Comparison of ENCODE assay signal across 27 mouse cellular contexts in the genomic region with DNA sequence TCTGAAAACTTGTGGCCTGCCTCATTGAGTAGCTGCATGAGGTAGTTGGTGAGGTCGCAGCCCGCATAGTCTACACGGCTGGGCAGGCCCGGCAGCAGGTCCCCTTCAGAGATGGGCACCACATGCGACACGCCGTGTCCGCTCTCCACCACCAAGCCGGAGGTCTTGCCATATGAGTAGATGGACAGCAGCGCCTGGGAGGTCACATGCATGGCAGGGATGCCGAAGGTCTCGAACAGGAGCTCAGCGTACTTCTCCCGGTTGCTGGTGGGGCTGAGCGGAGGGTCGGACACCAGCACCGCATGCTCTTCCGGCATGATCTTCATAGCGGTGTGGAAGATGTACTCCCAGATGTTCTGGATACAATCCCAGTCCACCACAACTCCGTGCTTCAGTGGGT. TPM values are rescaled to one million over a fixed set of nuclear protein-coding genes. Genes with fewer than 3 reads are reported as not detected.
"Had no signal": no experiment of that assay in that cellular context is flagged by ENCODE, and none has a peak within 500 bp of the region (broad histone marks: within the 10 kb centered on the region; RNA-seq: fewer than 3 reads in every experiment).

No protein-coding gene starts in this region.

- DNase-seq: lung, adult 18-20 months; lung, embryonic 14.5 days; lung, postnatal 10 days; right cerebral cortex, postnatal 25 days; right cerebral cortex, postnatal 4 days; spleen, adult 18-20 months; thymus, adult 18-20 months; thymus, postnatal 14 days; thymus, postnatal 36 days had no signal

- H3K27me3 ChIP-seq: midbrain, embryonic 13.5 days; midbrain, embryonic 15.5 days; neural tube, embryonic 12.5 days had no signal

- H3K4me1 ChIP-seq: midbrain, embryonic 13.5 days; midbrain, embryonic 15.5 days; neural tube, embryonic 12.5 days had no signal

- H3K9me3 ChIP-seq: megakaryocyte, embryonic 14.5 days; midbrain, embryonic 13.5 days; midbrain, embryonic 15.5 days; neural tube, embryonic 12.5 days had no signal

- H3K9ac ChIP-seq: liver, embryonic 14.5 days; lung, embryonic 14.5 days; midbrain, embryonic 13.5 days; midbrain, embryonic 15.5 days; neural tube, embryonic 12.5 days had no signal

- H3K4me3 ChIP-seq: megakaryocyte, embryonic 14.5 days; midbrain, embryonic 13.5 days; midbrain, embryonic 15.5 days; neural tube, embryonic 12.5 days had no signal

- H3K36me3 ChIP-seq: midbrain, embryonic 15.5 days had no signal

- H3K27ac ChIP-seq: liver, embryonic 14.5 days; macrophage; midbrain, embryonic 13.5 days; midbrain, embryonic 15.5 days; neural tube, embryonic 12.5 days had no signal

- ATAC-seq: midbrain, embryonic 13.5 days; midbrain, embryonic 15.5 days had no signal

- H3K4me2 ChIP-seq: lung, embryonic 14.5 days; midbrain, embryonic 11.5 days; midbrain, embryonic 13.5 days; midbrain, embryonic 15.5 days; neural tube, embryonic 12.5 days had no signal

RNA-seq across cellular contexts. Expression of gene Actl7b, which starts 0.6 kb away (rescaled TPM):
- polyA plus RNA-seq: liver, embryonic 14.5 days; liver, embryonic 16.5 days; lung, embryonic 14.5 days; lung, embryonic 16.5 days; macrophage; midbrain, embryonic 11.5 days; midbrain, embryonic 13.5 days; midbrain, embryonic 15.5 days; midbrain, postnatal 0 days; neural tube, embryonic 12.5 days; neural tube, embryonic 14.5 days; small intestine, adult 2 months; stomach, embryonic 14.5 days; stomach, embryonic 16.5 days; thymus, postnatal 0 days had no signal

RNA-seq across cellular contexts. Expression of gene Gm26657, which starts 0.7 kb away (rescaled TPM):
- total RNA-seq: megakaryocyte progenitor cell, adult 5-6 weeks; midbrain, postnatal 0 days; monocyte, adult 5-6 weeks; neutrophil, adult 5-6 weeks had no signal
- polyA plus RNA-seq: liver, embryonic 14.5 days; liver, embryonic 16.5 days; lung, embryonic 14.5 days; lung, embryonic 16.5 days; macrophage; midbrain, embryonic 13.5 days; midbrain, embryonic 15.5 days; midbrain, postnatal 0 days; neural tube, embryonic 12.5 days; neural tube, embryonic 14.5 days; small intestine, adult 2 months; stomach, embryonic 14.5 days; stomach, embryonic 16.5 days; thymus, postnatal 0 days had no signal

RNA-seq across cellular contexts. Expression of gene Actl7a, which starts 2.6 kb away (rescaled TPM):
- total RNA-seq: megakaryocyte progenitor cell, adult 5-6 weeks; midbrain, postnatal 0 days; monocyte, adult 5-6 weeks; neutrophil, adult 5-6 weeks had no signal
- polyA plus RNA-seq: liver, embryonic 14.5 days; liver, embryonic 16.5 days; lung, embryonic 14.5 days; lung, embryonic 16.5 days; macrophage; midbrain, embryonic 15.5 days; midbrain, postnatal 0 days; neural tube, embryonic 12.5 days; neural tube, embryonic 14.5 days; small intestine, adult 2 months; stomach, embryonic 14.5 days; stomach, embryonic 16.5 days; thymus, postnatal 0 days had no signal
